Mouse (Mus musculus) embryonic facial prominence, embryonic 15.5 days (tissue): Measurements from ENCODE around the gene Prune2. TPM values are rescaled to one million over a fixed set of nuclear protein-coding genes. Genes with fewer than 3 reads are reported as not detected.

Experiments
- ATAC-seq: fragments of 200-750 bp; cut with Nextera tagmentation; 2 replicates; pipeline ENCODE4 v1.8.0; 2017; ENCODE audit warnings: low read depth, moderate TSS enrichment; ENCODE audit not compliant: insufficient number of reproducible peaks, low FRiP score, low TSS enrichment
- H3K27ac ChIP-seq: fragments of 300-500 bp; sonication (generic); replicated peaks from 2 replicates; pipeline ENCODE4 v1.5.1; 2015; ENCODE audit warnings: mild to moderate bottlenecking, inconsistent platforms
- H3K27me3 ChIP-seq: fragments of 300-500 bp; sonication (generic); 2 replicates; pipeline ENCODE4 v1.6.1; 2015; ENCODE audit warnings: inconsistent platforms
- H3K36me3 ChIP-seq: fragments of 300-500 bp; sonication (generic); 2 replicates; pipeline ENCODE4 v1.6.1; 2015; ENCODE audit warnings: mild to moderate bottlenecking, inconsistent platforms
- H3K4me1 ChIP-seq: fragments of 300-500 bp; sonication (generic); 2 replicates; pipeline ENCODE4 v1.6.1; 2015; ENCODE audit warnings: inconsistent platforms
- H3K4me2 ChIP-seq: fragments of 300-500 bp; sonication (generic); replicated peaks from 2 replicates; pipeline ENCODE4 v1.6.1; 2015; ENCODE audit warnings: mild to moderate bottlenecking, inconsistent platforms
- H3K4me3 ChIP-seq: fragments of 300-500 bp; sonication (generic); replicated peaks from 2 replicates; pipeline ENCODE4 v1.5.1; 2015; ENCODE audit warnings: mild to moderate bottlenecking, inconsistent platforms
- H3K9ac ChIP-seq: fragments of 300-500 bp; sonication (generic); 2 replicates; pipeline ENCODE4 v1.6.1; 2015; ENCODE audit warnings: inconsistent platforms
- H3K9me3 ChIP-seq: fragments of 300-500 bp; sonication (generic); replicated peaks from 2 replicates; pipeline ENCODE4 v1.6.1; 2016; ENCODE audit warnings: inconsistent platforms
- WGBS: fragments of 180-500 bp; shearing (Covaris S2); methylation state at CpG from one replicate; pipeline ENCODE4 v1.1.7; 2015; 5-methylcytosine and 5-hydroxymethylcytosine counted together
- polyA plus RNA-seq: library from polyadenylated mRNA; unstranded; fragments of >200 nt; fragmentation: Nextera tagmentation; extraction: Ambion mirVana; gene quantifications from 2 replicates; pipeline ENCODE4 v1.2.1, GENCODE M21; 2015

Prune2 gene
- polyA plus RNA-seq, 1 experiment from 2014 or later = 4.0 TPM

DNA sequence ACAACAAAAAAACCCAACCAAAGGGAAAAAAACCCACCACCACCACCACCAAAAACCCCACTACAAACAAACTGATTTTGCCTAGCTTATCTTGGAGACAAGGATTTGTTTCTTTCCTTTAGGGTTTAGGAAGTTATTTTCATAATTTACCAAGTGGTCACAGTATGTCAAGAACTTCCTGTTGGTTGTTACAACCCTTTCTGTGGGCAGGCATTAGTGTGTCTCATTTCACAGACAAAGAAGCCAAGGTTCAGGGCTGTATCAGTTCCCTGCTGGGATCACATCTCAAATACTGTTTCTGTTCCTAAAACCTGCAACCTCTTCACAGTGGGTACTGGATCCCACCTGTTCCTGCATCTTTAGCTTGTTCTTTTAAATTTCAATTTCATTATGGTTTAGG is 108.5 kb downstream of the Prune2 start:
- Histone ChIP-seq H3K27ac (no peak overlapping the region), H3K4me1 (no peaks in the 10 kb centered on the region), H3K36me3 (no peaks in the 10 kb centered on the region), H3K9ac (no peak overlapping the region), H3K9me3 (no peaks in the 10 kb centered on the region), H3K4me2 (no peak overlapping the region), H3K27me3 (no peaks in the 10 kb centered on the region), H3K4me3 (no peak overlapping the region)
- no peak for ATAC-seq

DNA sequence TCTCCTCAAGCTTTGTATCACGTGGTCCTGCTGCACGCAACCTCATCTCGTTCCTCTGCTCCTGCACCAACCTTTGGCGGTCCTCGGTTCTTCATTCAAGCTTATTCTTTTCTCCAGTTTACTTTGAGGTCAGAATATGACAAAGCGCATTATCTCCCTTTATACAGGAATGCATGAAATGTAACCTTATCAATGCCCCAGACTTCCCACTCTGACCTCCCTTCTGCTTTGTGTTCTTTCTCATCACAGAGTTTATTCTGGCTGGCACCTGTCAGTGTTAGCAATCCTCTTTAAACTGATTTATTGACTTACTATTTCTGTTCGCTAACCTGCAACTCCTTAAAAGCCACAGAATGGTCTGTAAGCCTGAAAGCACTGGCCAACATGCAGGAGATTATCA is 113.1 kb downstream of the Prune2 start:
- Histone ChIP-seq H3K4me1 (no peaks in the 10 kb centered on the region), H3K9ac (no peak overlapping the region), H3K4me2 (no peak overlapping the region), H3K4me3 (no peak overlapping the region), H3K36me3 (no peaks in the 10 kb centered on the region), H3K9me3 (no peaks in the 10 kb centered on the region), H3K27ac (no peak overlapping the region), H3K27me3 (no peaks in the 10 kb centered on the region)
- ATAC-seq = no peak
- WGBS = 89% methylated on average over 7 of the region's 7 CpGs

GRCm38 (mm10) chr19:17071205-17071604 is 115.3 kb downstream of the Prune2 start:
- Histone ChIP-seq H3K4me1 (no peaks in the 10 kb centered on the region), H3K27ac (no peak overlapping the region), H3K9me3 (no peaks in the 10 kb centered on the region), H3K4me2 (no peak overlapping the region), H3K9ac (no peak overlapping the region), H3K36me3 (no peaks in the 10 kb centered on the region), H3K27me3 (no peaks in the 10 kb centered on the region), H3K4me3 (no peak overlapping the region)
- no peak for ATAC-seq
- WGBS = 81% methylated on average over 5 of the region's 5 CpGs

GRCm38 (mm10) chr19:17072245-17072644 is 116.3 kb downstream of the Prune2 start:
- Histone ChIP-seq H3K9me3 (no peaks in the 10 kb centered on the region), H3K27ac (no peak overlapping the region), H3K36me3 (no peaks in the 10 kb centered on the region), H3K27me3 (no peaks in the 10 kb centered on the region), H3K4me1 (no peaks in the 10 kb centered on the region), H3K4me3 (no peak overlapping the region), H3K4me2 (no peak overlapping the region), H3K9ac (no peak overlapping the region)
- ATAC-seq = no peak
- WGBS = 41% methylated on average over 1 of the region's 1 CpGs

GRCm38 (mm10) chr19:17078643-17079316 is 122.9 kb downstream of the Prune2 start:
- no peaks in the 10 kb centered on the region for H3K9me3 ChIP-seq
- H3K9ac ChIP-seq = no peak overlapping the region
- no peak for ATAC-seq
- no peak overlapping the region for H3K27ac ChIP-seq
- no peak overlapping the region for H3K4me2 ChIP-seq
- no peaks in the 10 kb centered on the region for H3K27me3 ChIP-seq
- WGBS = 61% methylated on average over 8 of the region's 8 CpGs
- H3K4me1 ChIP-seq = no peaks in the 10 kb centered on the region
- H3K4me3 ChIP-seq = no peak overlapping the region
- no peaks in the 10 kb centered on the region for H3K36me3 ChIP-seq

- Histone ChIP-seq H3K4me3 (no peak overlapping the region), H3K27me3 (no peaks in the 10 kb centered on the region), H3K9me3 (no peaks in the 10 kb centered on the region), H3K36me3 (no peaks in the 10 kb centered on the region), H3K4me1 (no peaks in the 10 kb centered on the region), H3K27ac (no peak overlapping the region), H3K4me2 (no peak overlapping the region), H3K9ac (no peak overlapping the region)
- no peak for ATAC-seq
- 74% methylated on average over 10 of the region's 10 CpGs for WGBS
These were observed 125.5 kb downstream of the Prune2 start for GRCm38 (mm10) chr19:17081382-17081781.

DNA sequence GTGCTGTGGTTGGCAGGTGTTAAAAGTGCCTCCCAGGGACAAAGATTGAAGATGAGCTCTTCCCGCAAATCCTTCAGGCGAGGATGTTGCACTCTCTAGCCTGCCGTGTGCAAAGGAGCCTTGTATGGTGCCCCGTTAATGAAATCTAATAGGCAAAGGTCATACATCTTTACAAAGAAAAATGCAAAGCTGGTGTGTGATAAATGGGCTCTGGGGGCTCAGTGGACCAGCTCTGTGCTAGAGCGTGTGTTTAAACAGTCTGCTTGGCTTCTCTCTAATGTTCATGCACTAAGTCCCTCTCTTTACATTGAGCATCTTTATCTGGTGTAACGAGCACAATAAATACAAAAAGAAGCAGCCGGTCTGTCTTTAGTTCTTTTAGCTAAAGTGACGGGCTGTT is 138.1 kb downstream of the Prune2 start:
- H3K4me3 ChIP-seq = no peak overlapping the region
- 39% methylated on average over 8 of the region's 8 CpGs for WGBS
- no peak overlapping the region for H3K9ac ChIP-seq
- H3K9me3 ChIP-seq = no peaks in the 10 kb centered on the region
- no peak overlapping the region for H3K4me2 ChIP-seq
- H3K27me3 ChIP-seq = no peaks in the 10 kb centered on the region
- H3K27ac ChIP-seq = no peak overlapping the region
- H3K36me3 ChIP-seq = no peaks in the 10 kb centered on the region
- no peak for ATAC-seq
- no peaks in the 10 kb centered on the region for H3K4me1 ChIP-seq

GRCm38 (mm10) chr19:17096338-17096737 is 140.4 kb downstream of the Prune2 start:
- Histone ChIP-seq H3K9ac (no peak overlapping the region), H3K27me3 (no peaks in the 10 kb centered on the region), H3K9me3 (no peaks in the 10 kb centered on the region), H3K4me3 (no peak overlapping the region), H3K4me1 (no peaks in the 10 kb centered on the region), H3K27ac (no peak overlapping the region), H3K4me2 (no peak overlapping the region), H3K36me3 (no peaks in the 10 kb centered on the region)
- WGBS = 87% methylated on average over 2 of the region's 2 CpGs
- ATAC-seq = no peak

- no peak for ATAC-seq
- no peaks in the 10 kb centered on the region for H3K4me1 ChIP-seq
- H3K9ac ChIP-seq = no peak overlapping the region
- no peak overlapping the region for H3K4me2 ChIP-seq
- no peaks in the 10 kb centered on the region for H3K9me3 ChIP-seq
- no peak overlapping the region for H3K27ac ChIP-seq
- H3K4me3 ChIP-seq = no peak overlapping the region
- H3K36me3 ChIP-seq = no peaks in the 10 kb centered on the region
- 67% methylated on average over 6 of the region's 6 CpGs for WGBS
- no peaks in the 10 kb centered on the region for H3K27me3 ChIP-seq
These were observed 141.3 kb downstream of the Prune2 start for GRCm38 (mm10) chr19:17097210-17097609.

DNA sequence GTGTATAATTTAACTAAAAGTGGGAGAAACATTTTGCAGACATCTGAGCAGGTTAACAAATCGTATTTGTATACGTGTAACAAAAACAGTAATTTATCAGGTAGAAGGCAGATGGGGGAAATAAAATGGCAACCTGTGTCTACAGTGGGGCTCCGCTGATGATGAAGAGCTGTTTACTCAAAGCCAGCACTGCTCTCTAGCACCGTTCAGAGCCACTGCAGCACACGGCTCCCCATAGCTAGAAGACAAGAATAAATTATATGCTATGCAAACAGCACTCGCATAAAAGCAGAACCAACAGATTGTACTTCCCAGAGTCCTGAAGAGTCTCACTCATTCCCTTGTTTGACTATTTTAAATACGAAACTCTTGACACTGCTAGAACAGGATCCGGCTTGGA is 152.9 kb downstream of the Prune2 start:
- Histone ChIP-seq H3K36me3 (no peaks in the 10 kb centered on the region), H3K4me3 (no peak overlapping the region), H3K4me1 (no peaks in the 10 kb centered on the region), H3K27ac (no peak overlapping the region), H3K9ac (no peak overlapping the region), H3K4me2 (no peak overlapping the region), H3K27me3 (no peaks in the 10 kb centered on the region), H3K9me3 (no peaks in the 10 kb centered on the region)
- ATAC-seq = no peak
- WGBS = 80% methylated on average over 8 of the region's 8 CpGs

DNA sequence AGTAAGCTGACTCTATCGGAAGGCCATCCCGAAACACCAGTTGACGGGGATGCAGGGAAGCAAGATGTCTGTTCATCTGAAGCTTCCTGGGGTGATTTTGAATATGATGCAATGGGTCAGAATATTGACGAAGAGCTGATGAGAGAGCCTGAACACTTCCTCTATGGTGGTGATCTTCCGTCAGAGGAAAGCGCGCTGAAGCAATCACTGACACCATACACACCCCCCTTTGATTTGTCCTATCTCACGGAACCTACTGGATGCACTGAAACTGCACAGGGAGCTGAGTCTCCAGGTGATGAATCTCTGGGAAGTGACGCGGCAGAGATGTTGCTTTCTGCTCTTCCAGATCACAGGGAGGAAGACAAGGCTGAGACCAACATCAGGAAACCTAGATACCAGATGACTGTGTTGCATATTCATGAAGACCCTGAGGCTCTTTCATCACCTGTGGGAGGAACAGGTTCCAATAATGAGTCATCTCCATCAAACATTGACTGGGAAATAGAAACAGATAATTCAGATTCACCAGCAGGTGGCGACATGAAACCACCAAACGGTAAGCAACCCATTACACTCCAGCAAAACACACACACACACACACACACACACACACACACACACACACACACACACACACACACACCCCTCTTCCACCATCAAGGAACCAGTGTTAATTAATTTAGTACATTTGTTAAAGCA is 168.3 kb downstream of the Prune2 start:
- Histone ChIP-seq H3K4me2 (no peak overlapping the region), H3K36me3 (no peaks in the 10 kb centered on the region), H3K4me1 (no peaks in the 10 kb centered on the region), H3K27me3 (0 out of 2 replicates have a peak, but pooled peaks cover 4% of the 10 kb centered on the region), H3K9me3 (no peaks in the 10 kb centered on the region), H3K4me3 (no peak overlapping the region), H3K27ac (no peak overlapping the region), H3K9ac (no peak overlapping the region)
- 67% methylated on average over 12 of the region's 12 CpGs for WGBS
- no peak for ATAC-seq

DNA sequence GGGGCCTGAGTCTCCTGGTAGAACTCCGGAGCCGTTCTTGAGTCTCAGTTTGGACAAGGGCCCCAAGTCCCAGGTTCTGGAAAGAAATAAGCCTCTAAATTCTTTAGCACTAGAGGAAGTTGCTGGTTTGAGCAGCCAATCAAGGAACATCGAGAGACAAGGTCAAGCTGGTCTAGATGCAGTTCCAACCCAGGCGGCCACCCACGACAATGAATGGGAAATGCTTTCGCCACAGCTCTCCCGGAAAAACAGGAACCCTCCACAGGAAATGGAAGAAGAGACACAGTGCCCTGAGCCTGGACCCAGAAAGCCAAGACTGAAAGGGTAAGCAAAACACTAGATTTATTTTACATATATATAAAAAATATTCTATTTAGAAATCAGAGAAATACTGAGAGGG is 169.5 kb downstream of the Prune2 start:
- no peaks in the 10 kb centered on the region for H3K4me1 ChIP-seq
- no peaks in the 10 kb centered on the region for H3K36me3 ChIP-seq
- H3K27me3 ChIP-seq = 0 out of 2 replicates have a peak, but pooled peaks cover 4% of the 10 kb centered on the region
- 82% methylated on average over 7 of the region's 7 CpGs for WGBS
- H3K9me3 ChIP-seq = no peaks in the 10 kb centered on the region
- H3K27ac ChIP-seq = no peak overlapping the region
- H3K9ac ChIP-seq = no peak overlapping the region
- H3K4me2 ChIP-seq = no peak overlapping the region
- no peak for ATAC-seq
- H3K4me3 ChIP-seq = no peak overlapping the region
